Mouse (Mus musculus) thymus, adult 2 months (tissue): ENCODE measurements around the gene Ddx10.

Source experiments
- CTCF ChIP-seq: fragments of 200-500 bp; IDR thresholded peaks from 2 replicates; pipeline ENCODE4 v1.5.1; 2012; ENCODE audit warnings: mild to moderate bottlenecking, control low read depth, low read length, moderate library complexity, borderline replicate concordance; ENCODE audit not compliant: control insufficient read depth, poor library complexity, insufficient read depth; ENCODE audit errors: extremely low read depth
- POLR2A ChIP-seq: fragments of 200-500 bp; IDR thresholded peaks from 2 replicates; pipeline ENCODE4 v1.6.1; 2012; ENCODE audit warnings: mild to moderate bottlenecking, low read length, control low read depth, moderate library complexity; ENCODE audit not compliant: control insufficient read depth, poor library complexity, insufficient read depth; ENCODE audit errors: extremely low read depth

DNA sequence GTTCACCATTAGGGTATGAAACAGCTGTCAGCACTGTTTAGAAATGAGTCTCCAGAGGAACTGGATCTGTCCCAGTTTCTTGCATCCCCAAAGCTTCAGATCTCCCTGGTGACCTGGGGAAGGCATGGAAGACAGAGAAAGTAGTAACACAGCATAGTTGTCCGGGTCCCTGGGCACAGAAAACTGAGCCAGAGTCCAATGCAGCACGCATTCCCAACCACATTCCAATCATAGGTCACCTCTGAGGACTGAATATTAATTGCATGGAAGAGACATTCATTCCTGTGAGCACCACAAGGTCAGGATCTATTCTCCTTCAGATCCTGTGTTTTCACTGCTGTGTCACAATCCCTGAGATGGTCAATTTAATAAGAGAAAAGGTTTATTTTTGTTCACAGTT lies 182.8 kb downstream of the Ddx10 start:
- no peak for TF ChIP-seq CTCF
- TF ChIP-seq POLR2A = no peak
